Mouse (Mus musculus): Measurements from ENCODE around the gene Usp20. TPM values are rescaled to one million over a fixed set of nuclear protein-coding genes. Genes with fewer than 3 reads are reported as not detected.

Usp20 gene
- polyA plus RNA-seq, 1 experiment: 5.1 TPM

DNA sequence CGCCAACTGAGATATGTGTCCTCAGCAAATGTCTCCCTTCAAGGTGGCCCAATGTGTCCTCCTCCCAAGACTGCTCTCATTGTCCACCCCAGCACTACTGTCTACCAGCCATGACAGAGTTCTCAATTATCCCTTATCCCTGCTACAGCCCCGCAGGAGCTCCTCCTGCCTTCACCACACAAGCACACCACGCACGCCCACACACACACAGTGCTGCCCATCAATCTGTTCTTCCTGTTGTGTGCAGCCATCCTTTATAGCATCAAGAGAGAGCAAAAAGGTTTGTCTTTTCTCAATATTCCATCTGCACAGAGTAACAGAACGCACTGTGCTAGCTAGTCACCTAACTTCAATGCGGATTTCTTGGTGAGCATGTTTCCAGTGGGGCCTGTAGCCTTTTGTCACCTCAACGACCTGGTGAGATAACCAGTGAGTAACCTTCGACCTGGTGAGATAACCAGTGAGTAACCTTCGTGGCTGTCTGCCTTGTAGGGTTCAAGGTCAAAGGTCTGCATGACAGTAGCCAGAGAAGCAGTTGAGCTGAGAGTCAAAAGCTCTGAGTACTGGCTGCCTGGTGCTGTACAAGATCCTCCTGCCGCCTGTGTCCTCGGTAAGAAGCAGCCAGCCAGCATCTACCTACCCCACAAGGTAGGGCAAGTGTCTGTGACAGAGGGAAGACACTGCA lies 19.4 kb upstream of the Usp20 start:
- WGBS: 67% methylated on average over 11 of the region's 11 CpGs
- no peaks in the 10 kb centered on the region for H3K27me3 ChIP-seq (ENCODE audit: control insufficient read depth, insufficient read depth, low read length)
- H3K4me1 ChIP-seq (ENCODE audit: control insufficient read depth, insufficient read depth, insufficient read length, low read length): peaks cover 40% of the 10 kb centered on the region
- peak overlapping the region; percentile 73 for H3K27ac ChIP-seq (ENCODE audit: insufficient read depth, low read depth, low read length)
- no peak for TF ChIP-seq CTCF (IDR thresholded peaks at IDR 0.05; ENCODE audit: extremely low read depth, insufficient read length, insufficient replicate concordance, low read depth, low read length)
- TF ChIP-seq POLR2A (IDR thresholded peaks at IDR 0.05; ENCODE audit: low read depth, low read length): no peak
- peaks cover 58% of the 10 kb centered on the region for H3K36me3 ChIP-seq (ENCODE audit: control insufficient read depth, insufficient read depth, low read length)
- H3K4me3 ChIP-seq (ENCODE audit: low read depth, low read length): peak overlapping the region; percentile 5; the same call in 1 of the 2 replicates

- TF ChIP-seq CTCF (IDR thresholded peaks at IDR 0.05; ENCODE audit: extremely low read depth, insufficient read length, insufficient replicate concordance, low read depth, low read length): no peak
- no peak for TF ChIP-seq POLR2A (IDR thresholded peaks at IDR 0.05; ENCODE audit: low read depth, low read length)
- Histone ChIP-seq H3K4me3 (ENCODE audit: low read depth, low read length) (no peak overlapping the region), H3K27me3 (ENCODE audit: control insufficient read depth, insufficient read depth, low read length) (no peaks in the 10 kb centered on the region), H3K27ac (ENCODE audit: insufficient read depth, low read depth, low read length) (no peak overlapping the region), H3K36me3 (ENCODE audit: control insufficient read depth, insufficient read depth, low read length) (peaks cover 40% of the 10 kb centered on the region), H3K4me1 (ENCODE audit: control insufficient read depth, insufficient read depth, insufficient read length, low read length) (peaks cover 28% of the 10 kb centered on the region)
- 84% methylated on average over 8 of the region's 8 CpGs for WGBS
These were observed 16.5 kb upstream of the Usp20 start for GRCm38 (mm10) chr2:30965627-30966026.

GRCm38 (mm10) chr2:30966826-30967225 lies 15.3 kb upstream of the Usp20 start:
- no peaks in the 10 kb centered on the region for H3K27me3 ChIP-seq (ENCODE audit: control insufficient read depth, insufficient read depth, low read length)
- no peak; the same call in 1 of the 2 replicates for TF ChIP-seq CTCF (IDR thresholded peaks at IDR 0.05; ENCODE audit: extremely low read depth, insufficient read length, insufficient replicate concordance, low read depth, low read length)
- no peak for TF ChIP-seq POLR2A (IDR thresholded peaks at IDR 0.05; ENCODE audit: low read depth, low read length)
- H3K4me1 ChIP-seq (ENCODE audit: control insufficient read depth, insufficient read depth, insufficient read length, low read length): peaks cover 28% of the 10 kb centered on the region
- peaks cover 28% of the 10 kb centered on the region for H3K36me3 ChIP-seq (ENCODE audit: control insufficient read depth, insufficient read depth, low read length)
- 5% methylated on average over 16 of the region's 16 CpGs for WGBS
- H3K4me3 ChIP-seq (ENCODE audit: low read depth, low read length): peak overlapping the region; percentile 100
- H3K27ac ChIP-seq (ENCODE audit: insufficient read depth, low read depth, low read length): peak overlapping the region; percentile 87

DNA sequence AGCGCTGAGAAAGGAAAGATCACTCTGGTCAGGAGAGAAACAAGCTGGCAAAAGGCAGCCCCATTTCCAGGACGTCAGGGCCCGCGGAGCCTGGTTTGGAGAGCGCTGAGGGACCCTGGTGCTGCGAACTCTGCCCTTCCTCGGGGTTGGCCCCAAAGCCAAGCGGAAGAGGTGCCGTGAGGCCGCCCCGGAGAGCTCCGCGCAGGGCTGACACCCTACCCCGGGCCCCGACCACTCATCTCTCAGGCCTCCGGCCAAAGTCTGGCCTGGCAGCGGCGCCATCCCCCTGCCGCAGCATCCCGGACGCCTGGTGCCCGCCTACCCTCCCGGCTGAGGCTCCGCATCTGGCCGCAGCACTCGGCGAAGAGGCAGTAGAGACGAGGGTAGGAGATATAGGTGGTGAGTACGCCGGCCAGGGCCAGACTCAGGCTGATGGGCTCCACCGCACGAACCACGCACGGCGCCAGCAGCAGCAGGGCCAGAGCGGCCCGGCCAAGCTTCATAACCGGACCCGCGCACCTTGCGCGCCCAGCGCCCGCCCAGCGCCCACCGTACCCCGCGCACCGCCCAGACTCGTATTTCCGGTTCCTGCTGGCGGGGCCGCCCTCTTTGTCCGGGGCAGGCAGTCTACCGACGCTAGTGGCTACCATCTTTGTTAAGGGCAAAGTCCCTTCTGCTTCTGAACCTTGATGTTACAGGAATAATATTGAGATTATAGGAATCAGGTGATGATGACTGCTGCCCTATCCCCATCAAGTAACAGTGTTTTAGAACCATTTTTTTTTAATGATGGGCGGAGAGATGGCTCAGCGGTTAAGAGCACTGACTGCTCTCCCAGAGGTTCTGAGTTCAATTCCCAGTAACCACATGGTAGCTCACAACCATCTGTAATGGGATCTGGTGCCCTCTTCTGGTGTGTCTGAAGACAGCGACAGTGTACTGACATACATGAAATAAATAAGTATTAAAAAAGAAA lies 14.4 kb upstream of the Usp20 start, which contains the start of gene Tor1a:
Gene Tor1a, minus strand, starts transcription at position 582 of the 976 bp plus-strand sequence.
- WGBS: 2% methylated on average over 59 of the region's 59 CpGs
- Histone ChIP-seq H3K36me3 (ENCODE audit: control insufficient read depth, insufficient read depth, low read length) (peaks cover 26% of the 10 kb centered on the region), H3K27ac (ENCODE audit: insufficient read depth, low read depth, low read length) (peak within 1 kb of the TSS; percentile 87), H3K4me3 (ENCODE audit: low read depth, low read length) (peak within 1 kb of the TSS; percentile 100), H3K4me1 (ENCODE audit: control insufficient read depth, insufficient read depth, insufficient read length, low read length) (peaks cover 20% of the 10 kb centered on the region), H3K27me3 (ENCODE audit: control insufficient read depth, insufficient read depth, low read length) (no peaks in the 10 kb centered on the region)
- TF ChIP-seq POLR2A (IDR thresholded peaks at IDR 0.05; ENCODE audit: low read depth, low read length) (peak; percentile 78), CTCF (IDR thresholded peaks at IDR 0.05; ENCODE audit: extremely low read depth, insufficient read length, insufficient replicate concordance, low read depth, low read length) (no peak)

- H3K36me3 ChIP-seq (ENCODE audit: control insufficient read depth, insufficient read depth, low read length): peaks cover 15% of the 10 kb centered on the region
- 30% methylated on average over 7 of the region's 7 CpGs for WGBS
- no peaks in the 10 kb centered on the region for H3K27me3 ChIP-seq (ENCODE audit: control insufficient read depth, insufficient read depth, low read length)
- no peak overlapping the region for H3K27ac ChIP-seq (ENCODE audit: insufficient read depth, low read depth, low read length)
- H3K4me3 ChIP-seq (ENCODE audit: low read depth, low read length): no peak overlapping the region
- TF ChIP-seq POLR2A (IDR thresholded peaks at IDR 0.05; ENCODE audit: low read depth, low read length) (no peak), CTCF (IDR thresholded peaks at IDR 0.05; ENCODE audit: extremely low read depth, insufficient read length, insufficient replicate concordance, low read depth, low read length) (no peak)
- peaks cover 8% of the 10 kb centered on the region for H3K4me1 ChIP-seq (ENCODE audit: control insufficient read depth, insufficient read depth, insufficient read length, low read length)
These were observed 945 bp downstream of the Usp20 start for GRCm38 (mm10) chr2:30983024-30983423.

DNA sequence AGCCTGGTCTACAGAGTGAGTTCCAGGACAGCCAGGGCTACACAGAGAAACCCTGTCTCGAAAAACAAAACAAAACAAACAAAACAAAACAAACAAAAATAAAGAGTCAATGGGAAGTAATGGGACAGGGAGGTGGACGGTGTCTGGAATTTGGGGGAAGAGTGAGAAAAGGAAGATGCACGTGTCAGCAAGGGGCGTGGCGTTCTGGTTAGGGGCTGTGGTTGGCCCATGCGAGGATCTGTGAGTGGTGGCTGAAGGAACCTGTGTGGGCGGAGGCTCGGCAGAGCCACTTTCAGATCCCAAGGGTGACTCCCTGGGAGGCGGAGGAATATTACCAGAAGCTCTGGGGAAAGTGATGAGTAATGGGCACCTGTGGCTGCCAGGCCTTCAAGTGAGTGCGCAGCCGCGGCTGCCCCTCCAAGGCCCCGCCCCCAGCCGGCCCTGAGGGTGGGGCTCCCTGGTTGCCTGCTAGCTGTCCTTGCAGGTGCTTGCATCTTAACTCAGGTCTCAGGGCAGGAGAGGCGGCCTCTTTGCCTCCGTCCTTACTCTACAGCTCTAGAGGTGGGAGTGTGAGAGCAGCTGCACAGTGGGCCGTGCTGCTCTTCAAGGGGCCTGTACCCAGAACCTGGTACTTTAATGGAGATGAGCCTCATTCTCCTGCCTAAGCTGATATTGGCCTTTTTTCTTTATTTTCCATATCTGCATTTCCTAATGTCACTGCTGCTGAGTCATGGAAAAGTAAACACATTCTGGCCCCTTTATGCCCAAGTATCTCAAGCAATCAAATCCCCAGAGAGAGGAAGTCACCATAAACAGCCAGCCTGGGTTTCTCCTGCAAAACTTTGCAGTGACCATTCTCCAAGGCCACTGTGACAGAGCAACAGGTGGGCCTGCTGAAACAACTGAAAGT lies 3.3 kb downstream of the Usp20 start:
- Histone ChIP-seq H3K27me3 (ENCODE audit: control insufficient read depth, insufficient read depth, low read length) (no peaks in the 10 kb centered on the region), H3K27ac (ENCODE audit: insufficient read depth, low read depth, low read length) (no peak overlapping the region), H3K4me3 (ENCODE audit: low read depth, low read length) (no peak overlapping the region; the same call in 1 of the 2 replicates), H3K4me1 (ENCODE audit: control insufficient read depth, insufficient read depth, insufficient read length, low read length) (peaks cover 8% of the 10 kb centered on the region), H3K36me3 (ENCODE audit: control insufficient read depth, insufficient read depth, low read length) (no peaks in the 10 kb centered on the region)
- TF ChIP-seq CTCF (IDR thresholded peaks at IDR 0.05; ENCODE audit: extremely low read depth, insufficient read length, insufficient replicate concordance, low read depth, low read length) (no peak), POLR2A (IDR thresholded peaks at IDR 0.05; ENCODE audit: low read depth, low read length) (no peak)
- 18% methylated on average over 17 of the region's 17 CpGs for WGBS

All from small intestine, adult 2 months (tissue).